Mouse (Mus musculus) lung, adult 2 months (tissue): Measurements from ENCODE around the gene Syn2.

Experiments
- CTCF ChIP-seq: fragments of 200-500 bp; IDR thresholded peaks from 2 replicates; pipeline ENCODE4 v1.5.1; 2011; ENCODE audit warnings: mild to moderate bottlenecking, low read length, control low read depth; ENCODE audit not compliant: insufficient read depth
- POLR2A ChIP-seq: fragments of 200-500 bp; IDR thresholded peaks from 2 replicates; pipeline ENCODE4 v1.6.1; 2011; ENCODE audit warnings: low read depth, mild to moderate bottlenecking, control low read depth, low read length, borderline replicate concordance; ENCODE audit errors: extremely low read depth

GRCm38 (mm10) chr6:115165863-115166470 lies 31.3 kb downstream of the Syn2 start:
- TF ChIP-seq CTCF (no peak), POLR2A (no peak)
